Mouse (Mus musculus): ENCODE data around the gene Cyp2c50.
"Not testable (repeated sequence)": the region's sequence is repeated elsewhere in the genome, so short reads cannot be mapped to it uniquely, and the experiment has no call there.

The Cyp2c50 gene

DNA sequence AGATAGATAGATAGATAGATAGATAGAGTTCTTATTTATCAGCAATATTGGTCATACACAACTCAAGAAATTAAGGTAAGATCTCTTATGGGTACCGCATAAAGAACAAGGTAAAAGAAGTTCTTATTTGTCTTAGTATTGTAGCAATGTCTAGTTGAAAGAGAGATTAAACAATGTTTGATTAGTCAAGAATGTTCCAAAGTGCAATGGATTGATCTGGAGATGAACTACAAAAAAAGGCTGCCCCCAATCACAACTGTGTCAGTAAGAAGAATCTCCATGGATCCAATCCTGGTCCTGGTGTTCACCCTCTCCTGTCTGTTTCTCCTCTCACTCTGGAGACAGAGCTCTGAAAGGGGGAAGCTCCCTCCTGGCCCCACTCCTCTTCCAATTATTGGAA lies at the start of gene Cyp2c50:
TSS of gene Cyp2c50 (plus strand) at position 268 of the 400 bp plus-strand sequence.
- DNase-seq (ENCODE audit: low read depth, low spot score) = not testable (repeated sequence)

GRCm38 (mm10) chr19:40073701-40074100 lies 15.8 kb upstream of the Cyp2c50 start, which contains the start of gene Cyp2c54:
Gene Cyp2c54 (minus strand): TSS chr19:40073827.
- DNase-seq (ENCODE audit: low read depth, low spot score) = no peak

DNA sequence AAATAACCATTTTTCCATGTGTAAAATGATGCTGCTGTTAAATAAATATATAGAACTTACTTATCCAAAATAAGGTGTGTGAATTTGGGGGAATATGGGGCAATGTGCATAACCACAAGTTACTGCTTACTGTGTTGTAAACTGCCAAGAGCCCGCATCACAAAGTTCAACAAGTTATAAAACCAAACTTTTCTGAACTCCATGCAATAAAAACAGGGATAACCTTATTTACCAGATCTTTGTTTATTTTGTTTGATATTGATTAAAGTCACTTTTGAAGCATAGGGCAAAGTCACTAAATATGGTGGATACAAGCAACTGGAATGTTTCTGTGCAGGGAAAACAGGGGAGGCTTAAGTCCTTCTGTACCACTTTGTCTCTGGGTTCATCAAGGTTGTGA lies 1.1 kb upstream of the Cyp2c50 start:
- DNase-seq (ENCODE audit: low read depth, low spot score) = no peak

DNA sequence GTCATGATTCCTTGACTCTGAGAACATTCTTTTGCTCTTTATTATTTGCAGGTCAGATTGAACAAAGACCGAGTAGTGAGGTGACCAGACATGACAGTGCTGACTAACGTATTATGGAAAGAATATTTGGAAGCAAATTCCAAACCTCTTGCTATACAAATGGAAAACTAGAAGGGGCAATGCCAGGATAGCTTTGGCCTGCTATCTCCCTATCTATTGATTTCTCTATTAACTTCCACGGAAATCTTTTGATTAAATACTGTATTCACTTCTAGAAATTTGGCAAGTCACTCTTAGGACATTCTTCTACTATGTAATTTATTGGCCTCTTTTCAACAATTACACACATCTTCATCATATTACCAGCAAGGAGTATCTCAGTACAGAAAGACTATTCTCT lies 1.6 kb downstream of the Cyp2c50 start:
- DNase-seq (ENCODE audit: low read depth, low spot score) = no peak

DNA sequence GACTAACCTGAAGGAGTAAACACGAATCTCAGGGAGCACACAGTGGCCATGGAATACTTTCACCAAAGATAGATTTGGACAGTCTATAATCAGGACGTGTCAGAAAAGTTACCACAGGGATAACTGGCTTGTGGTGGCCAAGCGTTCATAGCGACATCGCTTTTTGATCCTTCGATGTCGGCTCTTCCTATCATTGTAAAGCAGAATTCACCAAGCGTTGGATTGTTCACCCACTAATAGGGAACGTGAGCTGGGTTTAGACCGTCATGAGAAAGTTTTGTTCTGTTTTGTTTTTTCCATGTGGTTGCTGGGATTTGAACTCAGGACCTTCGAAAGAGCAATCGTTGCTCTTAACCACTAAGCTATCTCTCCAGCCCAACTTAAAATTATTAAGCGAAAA lies 30.1 kb downstream of the Cyp2c50 start:
- not testable (repeated sequence) for DNase-seq (ENCODE audit: low read depth, low spot score)

DNA sequence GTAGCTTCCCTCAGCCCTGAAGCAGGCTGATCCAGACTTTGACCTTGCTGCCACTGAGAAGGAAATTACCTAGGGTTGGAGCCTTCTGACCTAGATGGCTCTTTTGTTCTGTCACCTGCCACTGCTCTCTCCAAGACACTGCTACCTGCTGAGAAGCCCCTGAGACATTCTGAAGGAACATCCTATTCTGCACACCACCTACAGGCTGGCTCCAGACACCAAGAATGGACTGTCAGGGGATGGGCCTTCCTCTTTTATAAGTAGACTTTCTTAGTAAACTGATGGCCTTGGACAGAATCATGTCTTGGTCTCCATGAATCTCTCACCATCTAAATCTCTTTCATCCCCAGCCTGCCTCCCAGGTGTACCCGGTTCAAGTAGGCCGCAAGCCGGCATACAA lies 35.7 kb downstream of the Cyp2c50 start:
- DNase-seq (ENCODE audit: low read depth, low spot score) = not testable (repeated sequence)

- DNase-seq (ENCODE audit: low read depth, low spot score) = not testable (repeated sequence)
Measured at GRCm38 (mm10) chr19:40126996-40127395, 37.5 kb downstream of the Cyp2c50 start.
